ENCODE assay signal across 8 mouse cellular contexts in the genomic region with DNA sequence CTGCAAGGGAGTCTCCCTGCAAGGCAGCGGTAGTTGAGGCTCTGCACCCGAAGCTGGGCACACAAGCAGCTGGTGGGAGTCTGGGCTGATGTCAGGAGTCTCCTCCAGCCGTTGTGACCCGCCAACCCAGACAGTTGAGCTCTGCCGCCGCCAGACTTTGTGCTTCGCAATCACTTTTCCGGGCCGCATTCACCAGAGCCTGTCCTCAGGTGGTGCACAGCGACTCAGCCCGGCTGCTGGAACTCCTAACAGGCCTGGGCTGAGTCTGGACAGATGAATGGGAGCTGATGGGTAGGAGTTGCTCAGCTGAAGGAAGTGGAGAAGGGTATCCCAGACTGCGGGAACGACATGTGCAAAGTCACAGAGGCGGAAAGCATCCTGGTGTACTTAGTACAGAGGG. TPM values are rescaled to one million over a fixed set of nuclear protein-coding genes. Genes with fewer than 3 reads are reported as not detected.
DNase-seq lines count a peak whose midpoint lies in the region; ATAC-seq and TF ChIP-seq lines count a peak whose summit lies in the region.

No protein-coding gene starts in this region.

- no peak for DNase-seq in heart, adult 2 months
- peak; percentile 28 for DNase-seq in ES-CJ7 (ENCODE audit: low read depth, low spot score)
- peak; percentile 45 for DNase-seq in midbrain, embryonic 10.5 days (ENCODE audit: low spot score)
- DNase-seq in liver, embryonic 11.5 days (ENCODE audit: low spot score) = no peak
- no peak for DNase-seq in gastrocnemius, postnatal 10 days

- H3K36me3 ChIP-seq in heart, embryonic 15.5 days = no peaks in the 10 kb centered on the region
- no peaks in the 10 kb centered on the region for H3K36me3 ChIP-seq in heart, adult 2 months (ENCODE audit: control insufficient read depth, insufficient read depth, low read length)
- H3K36me3 ChIP-seq in forebrain, embryonic 12.5 days (replicated peaks) = no peaks in the 10 kb centered on the region
- H3K36me3 ChIP-seq in midbrain, embryonic 10.5 days = no peaks in the 10 kb centered on the region
- no peaks in the 10 kb centered on the region for H3K36me3 ChIP-seq in liver, embryonic 11.5 days (ENCODE audit: control insufficient read depth, insufficient read depth, low read length)

- peak overlapping the region; percentile 83; the same call in 1 of the 2 replicates for H3K4me2 ChIP-seq in heart, embryonic 15.5 days
- 0 out of 2 replicates have a peak overlapping the region, but pooled peaks have one; percentile 97 for H3K4me2 ChIP-seq in forebrain, embryonic 12.5 days
- H3K4me2 ChIP-seq in liver, embryonic 11.5 days = no peak overlapping the region

- no peak overlapping the region for H3K9ac ChIP-seq in heart, embryonic 15.5 days
- no peak overlapping the region for H3K9ac ChIP-seq in heart, adult 2 months (ENCODE audit: low read depth, low read length)
- no peak overlapping the region for H3K9ac ChIP-seq in forebrain, embryonic 12.5 days
- H3K9ac ChIP-seq in liver, embryonic 11.5 days (ENCODE audit: low read depth, low read length) = no peak overlapping the region

- peaks cover 84% of the 10 kb centered on the region for H3K27me3 ChIP-seq in heart, embryonic 15.5 days
- H3K27me3 ChIP-seq in heart, adult 2 months (ENCODE audit: control insufficient read depth, insufficient read depth, low read length) = peaks cover 26% of the 10 kb centered on the region
- H3K27me3 ChIP-seq in forebrain, embryonic 12.5 days = peaks cover 64% of the 10 kb centered on the region
- H3K27me3 ChIP-seq in midbrain, embryonic 10.5 days (ENCODE audit: low read depth, poor library complexity, severe bottlenecking) = peaks cover 70% of the 10 kb centered on the region
- H3K27me3 ChIP-seq in liver, embryonic 11.5 days (replicated peaks; ENCODE audit: control insufficient read depth, insufficient read depth, low read length) = peaks cover 78% of the 10 kb centered on the region

- H3K4me3 ChIP-seq in heart, embryonic 15.5 days = no peak overlapping the region
- no peak overlapping the region for H3K4me3 ChIP-seq in heart, adult 2 months
- H3K4me3 ChIP-seq in forebrain, embryonic 12.5 days (replicated peaks) = peak overlapping the region; percentile 61; the same call in 1 of the 2 replicates
- peak overlapping the region; percentile 64 for H3K4me3 ChIP-seq in midbrain, embryonic 10.5 days
- H3K4me3 ChIP-seq in liver, embryonic 11.5 days (ENCODE audit: low read depth, low read length) = no peak overlapping the region

- no peak for TF ChIP-seq EP300 in heart, adult 2 months (IDR thresholded peaks at IDR 0.05; ENCODE audit: insufficient read depth, low read depth, low read length)

- TF ChIP-seq CTCF in heart, adult 2 months (IDR thresholded peaks at IDR 0.05) = no peak

- no peak overlapping the region for H3K27ac ChIP-seq in heart, embryonic 15.5 days
- H3K27ac ChIP-seq in heart, adult 2 months = no peak overlapping the region
- no peak overlapping the region for H3K27ac ChIP-seq in forebrain, embryonic 12.5 days
- no peak overlapping the region for H3K27ac ChIP-seq in midbrain, embryonic 10.5 days (replicated peaks)
- H3K27ac ChIP-seq in liver, embryonic 11.5 days (ENCODE audit: low read depth, low read length) = no peak overlapping the region

- TF ChIP-seq POLR2A in heart, adult 2 months (IDR thresholded peaks at IDR 0.05; ENCODE audit: insufficient read depth, low read depth, low read length) = no peak

- no peak for ATAC-seq in heart, embryonic 15.5 days (replicated peaks; ENCODE audit: insufficient number of reproducible peaks, insufficient read depth, low FRiP score, low read depth)
- ATAC-seq in forebrain, embryonic 12.5 days (ENCODE audit: low FRiP score) = no peak
- ATAC-seq in megakaryocyte-erythroid progenitor cell, adult 5-6 weeks (replicated peaks; ENCODE audit: low FRiP score, low TSS enrichment, poor library complexity, severe bottlenecking) = no peak
- ATAC-seq in liver, embryonic 11.5 days (replicated peaks; ENCODE audit: low FRiP score) = no peak

- intact Hi-C loops in heart, adult 2 months (cut with DNase I) = no loop called here

- H3K9me3 ChIP-seq in heart, embryonic 15.5 days (replicated peaks) = no peaks in the 10 kb centered on the region
- no peaks in the 10 kb centered on the region for H3K9me3 ChIP-seq in forebrain, embryonic 12.5 days
- no peaks in the 10 kb centered on the region for H3K9me3 ChIP-seq in midbrain, embryonic 10.5 days (replicated peaks)
- H3K9me3 ChIP-seq in liver, embryonic 11.5 days (ENCODE audit: control insufficient read depth, low read length) = no peaks in the 10 kb centered on the region

- no peaks in the 10 kb centered on the region for H3K79me2 ChIP-seq in heart, adult 2 months (replicated peaks; ENCODE audit: control insufficient read depth, insufficient read depth, low read length)

- peaks cover 31% of the 10 kb centered on the region for H3K4me1 ChIP-seq in heart, embryonic 15.5 days (replicated peaks)
- H3K4me1 ChIP-seq in heart, adult 2 months (ENCODE audit: control insufficient read depth, insufficient read depth, low read length) = no peaks in the 10 kb centered on the region; the same call in 1 of the 2 replicates
- H3K4me1 ChIP-seq in forebrain, embryonic 12.5 days = peaks cover 25% of the 10 kb centered on the region
- peaks cover 34% of the 10 kb centered on the region for H3K4me1 ChIP-seq in midbrain, embryonic 10.5 days
- no peaks in the 10 kb centered on the region for H3K4me1 ChIP-seq in liver, embryonic 11.5 days (replicated peaks; ENCODE audit: control insufficient read depth, insufficient read depth, low read length)

- 7% methylated on average over 14 of the region's 14 CpGs for WGBS in heart, embryonic 15.5 days
- 11% methylated on average over 14 of the region's 14 CpGs for WGBS in heart, adult 2 months
- WGBS in forebrain, embryonic 12.5 days = 4% methylated on average over 14 of the region's 14 CpGs
- whole genome bisulfite sequencing in midbrain, embryonic 10.5 days = 5% methylated on average over 14 of the region's 14 CpGs
- WGBS in liver, embryonic 11.5 days = 9% methylated on average over 14 of the region's 14 CpGs

RNA-seq across cellular contexts. Expression of a gene that starts 0.8 kb away (rescaled TPM):
- 0.10 and 0.19 TPM in 2 replicates for polyA plus RNA-seq in heart, embryonic 15.5 days (2015; fragmentation: Nextera tagmentation; extraction: Ambion mirVana)
- total RNA-seq in heart, adult 2 months (2021) = 1 to 10 TPM; 1.3 to 3.4 TPM
- polyA plus RNA-seq in heart, adult 2 months (2012; rRNA removed) = 0.16 and 0.35 TPM in 2 replicates
- 1.2 TPM in 2 replicates for polyA plus RNA-seq in forebrain, embryonic 12.5 days (2016; fragmentation: Nextera tagmentation; extraction: Ambion mirVana)
- 0.23 and 0.26 TPM in 2 replicates for polyA plus RNA-seq in midbrain, embryonic 10.5 days (2016; fragmentation: Nextera tagmentation; extraction: Ambion mirVana)
- not detected in 2 replicates for total RNA-seq in megakaryocyte-erythroid progenitor cell, adult 5-6 weeks (2014; fragmentation: Nextera tagmentation)
- not detected in 2 replicates for total RNA-seq in megakaryocyte-erythroid progenitor cell, adult 5-6 weeks (2017)
- polyA plus RNA-seq in liver, embryonic 11.5 days (2014; fragmentation: Nextera tagmentation; extraction: Ambion mirVana) = not detected in 2 replicates
- total RNA-seq in gastrocnemius, postnatal 10 days (2021) = under 1 TPM; 0.20 to 0.23 TPM

RNA-seq across cellular contexts. Expression of a gene that starts 53.9 kb away (rescaled TPM):
- polyA plus RNA-seq in heart, embryonic 15.5 days (2015; fragmentation: Nextera tagmentation; extraction: Ambion mirVana) = 13.6 and 21.0 TPM in 2 replicates
- total RNA-seq in heart, adult 2 months (2021) = 10 to 100 TPM; 11.1 to 11.6 TPM
- 15.0 and 19.1 TPM in 2 replicates for polyA plus RNA-seq in heart, adult 2 months (2012; rRNA removed)
- 137 and 147 TPM in 2 replicates for polyA plus RNA-seq in forebrain, embryonic 12.5 days (2016; fragmentation: Nextera tagmentation; extraction: Ambion mirVana)
- polyA plus RNA-seq in midbrain, embryonic 10.5 days (2016; fragmentation: Nextera tagmentation; extraction: Ambion mirVana) = 81.5 and 121 TPM in 2 replicates
- total RNA-seq in megakaryocyte-erythroid progenitor cell, adult 5-6 weeks (2014; fragmentation: Nextera tagmentation) = 15.0 and 21.8 TPM in 2 replicates
- total RNA-seq in megakaryocyte-erythroid progenitor cell, adult 5-6 weeks (2017) = 4.6 and 5.1 TPM in 2 replicates
- 12.4 and 19.2 TPM in 2 replicates for polyA plus RNA-seq in liver, embryonic 11.5 days (2014; fragmentation: Nextera tagmentation; extraction: Ambion mirVana)
- total RNA-seq in gastrocnemius, postnatal 10 days (2021) = 1 to 10 TPM; 7.9 to 9.5 TPM

Comparison
In these comparisons a context has a peak if more than half of its experiments do, and no peak if none do; other contexts are left out.
1. H3K4me3 ChIP-seq: peak in forebrain, embryonic 12.5 days (single experiment) and midbrain, embryonic 10.5 days (single experiment); none in heart, embryonic 15.5 days (single experiment), heart, adult 2 months (single experiment) and liver, embryonic 11.5 days (single experiment).
2. DNase-seq: peak in ES-CJ7 (single experiment) and midbrain, embryonic 10.5 days (single experiment); none in heart, adult 2 months (0 of 2), liver, embryonic 11.5 days (single experiment) and gastrocnemius, postnatal 10 days (single experiment).